Mouse (Mus musculus): ENCODE data around the gene Dusp8. TPM values are rescaled to one million over a fixed set of nuclear protein-coding genes. Genes with fewer than 3 reads are reported as not detected.

Dusp8 gene
- total and polyA plus RNA-seq, 3 experiments, result 0.14 to 1.5 (median 0.17) TPM

GRCm38 (mm10) chr7:142056601-142057061, 39.0 kb downstream of the Dusp8 start:
- in situ Hi-C loops (cut with MboI; ENCODE audit: low pct_ligation_motif_present, low pct_unique_long_range_greater_than_20kb, low sequenced_read_pairs), result no loop called here
- DNase-seq (ENCODE audit: extremely low read depth), result no peak
- peaks cover 9 to 36% of the 10 kb centered on the region in 2 experiments for H3K4me1 ChIP-seq (ENCODE audit: control insufficient read depth in 1 of 2, insufficient read depth in 2 of 2)

GRCm38 (mm10) chr7:142055431-142055830, 40.2 kb downstream of the Dusp8 start:
- H3K4me2 ChIP-seq (ENCODE audit: insufficient read depth, low read depth, poor library complexity, severe bottlenecking), result no peak overlapping the region
- in situ Hi-C loops (cut with MboI; ENCODE audit: low pct_ligation_motif_present, low pct_unique_long_range_greater_than_20kb, low sequenced_read_pairs), result no loop called here
- H3K36me3 ChIP-seq (replicated peaks in 1 of 2; ENCODE audit: control insufficient read depth in 1 of 2, insufficient read depth in 1 of 2, low read length in 1 of 2), result peaks cover 8 to 65% of the 10 kb centered on the region in 2 experiments
- dilution Hi-C loops (cut with MboI; ENCODE audit: extremely low pct_ligation_motif_present, extremely low pct_unique_long_range_greater_than_20kb, low sequenced_read_pairs), result no loop called here
- H3K4me3 ChIP-seq (replicated peaks in 1 of 3; ENCODE audit: low read depth in 2 of 3, low read length in 2 of 3, poor library complexity in 1 of 3), result no peak overlapping the region
- DNase-seq (ENCODE audit: extremely low read depth), result no peak
- H3K79me2 ChIP-seq (replicated peaks; ENCODE audit: control insufficient read depth, extremely low read depth, insufficient read depth, poor library complexity, severe bottlenecking), result peaks cover 23% of the 10 kb centered on the region
- no peaks in the 10 kb centered on the region for H3K9me3 ChIP-seq (replicated peaks; ENCODE audit: low read length)
- H3K27ac ChIP-seq (ENCODE audit: insufficient read depth, low read depth), result no peak overlapping the region
- peaks cover 7 to 32% of the 10 kb centered on the region in 2 experiments; a peak in 3 of 4 replicates for H3K4me1 ChIP-seq (ENCODE audit: control insufficient read depth in 1 of 2, insufficient read depth in 2 of 2)
- H3K9ac ChIP-seq (ENCODE audit: insufficient read depth, low read depth), result no peak overlapping the region
- no peak for TF ChIP-seq MEF2A (IDR thresholded peaks at IDR 0.05; ENCODE audit: borderline replicate concordance, low read depth, low read length)
- no peak for TF ChIP-seq ZKSCAN1 (IDR thresholded peaks at IDR 0.05; ENCODE audit: borderline replicate concordance, low read depth, low read length)
- TF ChIP-seq TCF12 (IDR thresholded peaks at IDR 0.05; ENCODE audit: low read depth, low read length), result no peak
- TF ChIP-seq MAFK (IDR thresholded peaks at IDR 0.05; ENCODE audit: insufficient replicate concordance, low read length), result no peak
- TF ChIP-seq SMC3 (IDR thresholded peaks at IDR 0.05; ENCODE audit: low read depth, low read length), result no peak
- no peak for TF ChIP-seq MYC (IDR thresholded peaks at IDR 0.05; ENCODE audit: low read depth, low read length)
- no peaks in the 10 kb centered on the region for H3K27me3 ChIP-seq (replicated peaks)

More at GRCm38 (mm10) chr7:142056601-142057061, 39.0 kb downstream of the Dusp8 start:
- Histone ChIP-seq H3K9ac (ENCODE audit: insufficient read depth, low read depth) (no peak overlapping the region), H3K4me2 (ENCODE audit: insufficient read depth, low read depth, poor library complexity, severe bottlenecking) (no peak overlapping the region), H3K9me3 (replicated peaks; ENCODE audit: low read length) (no peaks in the 10 kb centered on the region), H3K79me2 (replicated peaks; ENCODE audit: control insufficient read depth, extremely low read depth, insufficient read depth, poor library complexity, severe bottlenecking) (peaks cover 23% of the 10 kb centered on the region), H3K27me3 (replicated peaks) (peaks cover 4% of the 10 kb centered on the region), H3K4me3 (replicated peaks in 1 of 3; ENCODE audit: low read depth in 2 of 3, low read length in 2 of 3, poor library complexity in 1 of 3) (no peak overlapping the region), H3K36me3 (replicated peaks in 1 of 2; ENCODE audit: control insufficient read depth in 1 of 2, insufficient read depth in 1 of 2, low read length in 1 of 2) (peaks cover 8 to 53% of the 10 kb centered on the region in 2 experiments), H3K27ac (ENCODE audit: insufficient read depth, low read depth) (no peak overlapping the region)
- TF ChIP-seq ZKSCAN1 (IDR thresholded peaks at IDR 0.05; ENCODE audit: borderline replicate concordance, low read depth, low read length) (no peak), ZC3H11A (IDR thresholded peaks at IDR 0.05; ENCODE audit: low read depth, low read length) (no peak), KAT2A (IDR thresholded peaks at IDR 0.05; ENCODE audit: insufficient replicate concordance, low read length) (no peak), GABPA (IDR thresholded peaks at IDR 0.05; ENCODE audit: insufficient replicate concordance, low read depth, low read length) (no peak), MYC (IDR thresholded peaks at IDR 0.05; ENCODE audit: low read depth, low read length) (no peak), CHD1 (IDR thresholded peaks at IDR 0.05; ENCODE audit: low read depth, low read length) (no peak), ZMIZ1 (IDR thresholded peaks at IDR 0.05; ENCODE audit: low read depth, low read length) (no peak), CTCF (conservative IDR thresholded peaks at IDR 0.05 in 1 of 2, IDR thresholded peaks at IDR 0.05 in 1 of 2; ENCODE audit: low read depth in 2 of 2, low read length in 2 of 2) (no peak), MXI1 (IDR thresholded peaks at IDR 0.05; ENCODE audit: low read depth, low read length) (no peak), ETS1 (conservative IDR thresholded peaks at IDR 0.05; ENCODE audit: low read depth, low read length) (no peak), ZNF384 (IDR thresholded peaks at IDR 0.05; ENCODE audit: low read depth, low read length) (no peak), IRF4 (IDR thresholded peaks at IDR 0.05; ENCODE audit: low read depth, low read length) (no peak), TCF12 (IDR thresholded peaks at IDR 0.05; ENCODE audit: low read depth, low read length) (no peak), SMC3 (IDR thresholded peaks at IDR 0.05; ENCODE audit: low read depth, low read length) (no peak), MEF2A (IDR thresholded peaks at IDR 0.05; ENCODE audit: borderline replicate concordance, low read depth, low read length) (no peak), UBTF (IDR thresholded peaks at IDR 0.05; ENCODE audit: low read depth, low read length) (no peak)
- dilution Hi-C loops (cut with MboI; ENCODE audit: extremely low pct_ligation_motif_present, extremely low pct_unique_long_range_greater_than_20kb, low sequenced_read_pairs), result no loop called here

All from CH12.LX (cell line).